Mouse (Mus musculus) liver, embryonic 14.5 days (tissue): ENCODE results near the gene Eme2.

Source experiments
- CTCF ChIP-seq: IDR thresholded peaks from 2 replicates; pipeline ENCODE4 v1.5.1; 2016; ENCODE audit warnings: antibody characterized with exemption, low read depth, control low read depth
- EP300 ChIP-seq: IDR thresholded peaks from 2 replicates; pipeline ENCODE4 v1.6.1; 2016; ENCODE audit warnings: antibody characterized with exemption, low read depth

- TF ChIP-seq CTCF (no peak), EP300 (no peak)
These were observed 27.0 kb downstream of the Eme2 start for GRCm38 (mm10) chr17:24867914-24868313.
